Mouse (Mus musculus) C2C12 (cell line): ENCODE results near the gene Pyy. TPM values are rescaled to one million over a fixed set of nuclear protein-coding genes. Genes with fewer than 3 reads are reported as not detected.

Source experiments
- H3K27me3 ChIP-seq: one replicate; pipeline ENCODE4 v1.6.1; 2011; ENCODE audit not compliant: control insufficient read depth, insufficient read depth, insufficient read length
- H3K36me3 ChIP-seq: one replicate; pipeline ENCODE4 v1.6.1; 2011; ENCODE audit not compliant: control insufficient read depth, insufficient read depth
- H3K4me3 ChIP-seq: one replicate; pipeline ENCODE4 v1.5.1; 2011; ENCODE audit warnings: mild to moderate bottlenecking, control low read depth; ENCODE audit not compliant: poor library complexity, insufficient read depth, severe bottlenecking
- H3K79me2 ChIP-seq: one replicate; pipeline ENCODE4 v1.6.1; 2011; ENCODE audit not compliant: control insufficient read depth, insufficient read depth
- H3K79me3 ChIP-seq: one replicate; pipeline ENCODE4 v1.6.1; 2011; ENCODE audit warnings: low read depth, control low read depth
- H3ac ChIP-seq: one replicate; pipeline ENCODE3; 2011; ENCODE audit warnings: low read depth; ENCODE audit not compliant: control insufficient read depth, insufficient read length
- CEBPB ChIP-seq: IDR thresholded peaks from one replicate; pipeline ENCODE4 v1.6.1; 2011; ENCODE audit warnings: low read depth, mild to moderate bottlenecking, control low read depth, moderate library complexity
- CTCF ChIP-seq: IDR thresholded peaks from one replicate; pipeline ENCODE4 v1.5.1; 2011; ENCODE audit not compliant: control insufficient read depth, insufficient read depth, insufficient read length
- FOSL1 ChIP-seq: IDR thresholded peaks from one replicate; pipeline ENCODE4 v1.8.0; 2011; ENCODE audit warnings: mild to moderate bottlenecking, low read length; ENCODE audit not compliant: poor library complexity, insufficient read depth, severe bottlenecking
- MAX ChIP-seq: IDR thresholded peaks from one replicate; pipeline ENCODE4 v1.6.1; 2011; ENCODE audit warnings: mild to moderate bottlenecking, control low read depth
- MYOD1 ChIP-seq: IDR thresholded peaks from one replicate; pipeline ENCODE4 v1.6.1; 2011; ENCODE audit warnings: low read depth; ENCODE audit not compliant: control insufficient read depth, insufficient read length
- MYOG ChIP-seq: IDR thresholded peaks from one replicate; pipeline ENCODE4 v1.6.1; 2011; ENCODE audit not compliant: control insufficient read depth, insufficient read length; ENCODE audit errors: extremely low read depth
- USF1 ChIP-seq: IDR thresholded peaks from one replicate; pipeline ENCODE4 v1.6.1; 2011; ENCODE audit warnings: low read depth, mild to moderate bottlenecking, control low read depth, moderate library complexity
- polyA plus RNA-seq: library from polyadenylated mRNA; unstranded; fragments of >200 nt; fragmentation: generic; extraction: Trizol; gene quantifications from one replicate; pipeline ENCODE4 v1.2.1, GENCODE M21; 2012; ENCODE audit warnings: missing spikeins

Gene Pyy
- polyA plus RNA-seq, 1 experiment, result not detected

DNA sequence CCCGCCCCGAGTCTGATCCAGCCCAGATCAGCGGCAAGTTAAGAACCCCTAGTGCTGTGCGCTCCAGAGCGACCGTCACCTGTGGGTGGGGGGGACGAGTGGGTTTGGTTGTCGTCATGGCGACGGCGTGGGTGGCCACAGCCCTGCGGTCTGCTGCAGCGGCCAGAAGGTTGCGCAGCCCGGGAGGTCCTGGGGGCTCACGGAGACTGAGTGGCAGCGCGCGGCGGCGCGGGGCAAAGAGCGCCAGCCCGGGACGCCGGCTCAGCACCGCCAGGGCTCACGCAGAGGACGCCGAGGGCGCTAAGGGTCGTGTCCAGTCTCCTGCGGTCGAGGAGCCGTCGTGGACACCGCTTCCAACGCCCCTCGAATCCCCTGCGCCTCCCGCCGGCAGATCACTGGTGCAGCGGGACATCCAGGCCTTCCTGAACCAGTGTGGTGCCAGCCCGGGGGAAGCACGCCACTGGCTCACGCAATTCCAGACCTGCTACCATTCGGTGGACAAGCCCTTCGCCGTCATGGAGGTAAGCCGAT is 37.9 kb upstream of the Pyy start, which contains the start of gene Nags:
Nags (plus strand) TSS at position 43 of the 531 bp plus-strand sequence.
- Histone ChIP-seq H3K79me3 (no peaks in the 10 kb centered on the region), H3K4me3 (no peak within 1 kb of the TSS), H3ac (no peak within 1 kb of the TSS), H3K27me3 (peaks cover 42% of the 10 kb centered on the region), H3K79me2 (no peaks in the 10 kb centered on the region), H3K36me3 (no peaks in the 10 kb centered on the region)
- TF ChIP-seq MYOD1 (no peak), FOSL1 (no peak), CTCF (no peak), CEBPB (no peak), USF1 (no peak), MYOG (no peak), MAX (no peak)

DNA sequence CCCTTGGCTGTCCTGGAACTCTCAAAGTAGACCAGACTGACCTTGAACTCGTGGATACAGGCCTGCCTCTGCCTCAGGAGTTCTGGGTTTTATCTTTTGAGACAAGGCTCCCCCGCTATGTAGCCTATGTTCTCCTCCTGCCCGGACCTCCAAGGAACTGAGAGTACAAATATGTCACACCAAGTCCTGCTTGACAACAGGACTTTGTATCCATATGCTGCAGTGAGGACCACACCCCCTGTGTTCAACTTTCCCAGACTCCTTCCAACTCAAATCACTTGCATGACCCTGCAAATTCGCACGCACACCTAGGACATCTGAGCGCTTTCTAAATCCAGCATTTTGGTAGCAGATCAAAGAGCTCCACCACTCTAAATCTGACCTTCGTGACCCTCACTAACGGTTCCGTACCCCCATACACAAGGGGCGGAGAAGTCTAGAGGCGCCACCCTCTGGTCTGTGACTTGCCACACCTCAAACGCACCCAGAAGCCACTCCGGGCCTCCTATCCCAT is 37.4 kb upstream of the Pyy start:
- H3K79me2 ChIP-seq, result no peaks in the 10 kb centered on the region
- H3ac ChIP-seq, result no peak overlapping the region
- no peaks in the 10 kb centered on the region for H3K79me3 ChIP-seq
- H3K4me3 ChIP-seq, result no peak overlapping the region
- no peaks in the 10 kb centered on the region for H3K36me3 ChIP-seq
- TF ChIP-seq FOSL1 (no peak), CTCF (no peak), USF1 (no peak), CEBPB (no peak), MYOG (no peak), MYOD1 (no peak), MAX (no peak)
- peaks cover 42% of the 10 kb centered on the region for H3K27me3 ChIP-seq

DNA sequence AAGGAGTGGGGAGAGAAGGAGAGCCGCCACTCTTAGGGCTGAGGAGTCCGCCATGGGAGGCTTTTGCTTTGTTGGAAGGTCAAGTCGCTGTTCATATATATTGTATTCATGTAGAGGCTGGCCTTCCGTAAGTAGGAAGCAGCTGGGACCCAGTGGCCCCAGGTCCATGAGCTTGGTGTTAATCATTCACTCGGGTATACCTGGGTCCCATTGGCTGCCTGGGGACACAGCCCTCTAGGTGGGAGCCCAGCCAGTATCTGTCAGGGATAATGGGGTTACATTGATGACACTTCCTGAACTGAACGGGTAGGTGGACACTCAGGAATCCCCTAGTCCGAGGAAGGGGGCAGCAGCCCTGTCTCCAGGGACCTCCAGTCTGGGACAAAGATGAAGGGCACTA is 34.7 kb upstream of the Pyy start:
- Histone ChIP-seq H3K36me3 (no peaks in the 10 kb centered on the region), H3K79me3 (no peaks in the 10 kb centered on the region), H3ac (no peak overlapping the region), H3K4me3 (no peak overlapping the region), H3K27me3 (peaks cover 25% of the 10 kb centered on the region), H3K79me2 (no peaks in the 10 kb centered on the region)
- TF ChIP-seq USF1, result no peak
- TF ChIP-seq MAX, result no peak
- TF ChIP-seq MYOD1, result no peak
- TF ChIP-seq FOSL1, result no peak
- no peak for TF ChIP-seq CEBPB
- TF ChIP-seq CTCF, result no peak
- no peak for TF ChIP-seq MYOG

DNA sequence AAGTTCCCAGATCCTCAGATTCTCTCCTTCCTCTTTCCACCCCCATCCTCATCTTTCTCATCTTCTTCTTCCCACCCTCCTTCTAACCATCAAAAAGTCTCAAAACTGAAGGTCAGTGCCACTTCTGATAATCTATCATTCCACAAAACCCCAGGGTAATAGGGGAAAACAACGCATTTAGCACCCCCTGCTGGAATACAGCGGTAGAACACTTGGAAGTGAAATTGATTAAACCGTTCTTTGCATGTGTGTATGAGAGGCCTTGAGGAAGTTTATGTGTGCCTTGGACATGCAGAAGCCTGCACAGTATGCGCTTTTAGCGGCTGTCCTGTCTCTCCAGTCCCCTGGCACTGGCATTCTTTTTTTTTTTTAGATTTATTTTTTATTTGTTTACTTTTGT is 32.9 kb upstream of the Pyy start:
- peaks cover 13% of the 10 kb centered on the region for H3K27me3 ChIP-seq
- no peaks in the 10 kb centered on the region for H3K79me3 ChIP-seq
- H3ac ChIP-seq, result no peak overlapping the region
- no peaks in the 10 kb centered on the region for H3K79me2 ChIP-seq
- TF ChIP-seq USF1 (no peak), MYOG (no peak), MYOD1 (no peak), FOSL1 (no peak), CTCF (no peak), CEBPB (no peak), MAX (no peak)
- H3K4me3 ChIP-seq, result no peak overlapping the region
- no peaks in the 10 kb centered on the region for H3K36me3 ChIP-seq

DNA sequence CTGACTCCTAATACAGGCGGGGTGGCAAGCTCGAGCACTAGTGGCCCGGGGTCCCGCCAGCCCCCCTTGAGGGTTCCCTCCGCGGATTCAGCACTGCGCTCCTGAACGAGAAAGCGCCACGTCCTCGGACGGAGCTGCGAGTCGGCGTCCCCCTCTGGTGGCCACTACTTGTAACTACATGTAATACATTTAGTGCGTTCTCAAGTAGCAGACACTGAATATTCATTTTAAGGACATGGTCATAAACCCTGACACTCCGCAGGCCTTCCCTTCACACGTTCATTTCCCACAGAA is 30.8 kb upstream of the Pyy start:
- no peaks in the 10 kb centered on the region for H3K79me2 ChIP-seq
- peak; percentile 80 for TF ChIP-seq CTCF
- no peak for TF ChIP-seq CEBPB
- no peaks in the 10 kb centered on the region for H3K79me3 ChIP-seq
- H3ac ChIP-seq, result no peak overlapping the region
- peaks cover 9% of the 10 kb centered on the region for H3K27me3 ChIP-seq
- no peaks in the 10 kb centered on the region for H3K36me3 ChIP-seq
- H3K4me3 ChIP-seq, result no peak overlapping the region

DNA sequence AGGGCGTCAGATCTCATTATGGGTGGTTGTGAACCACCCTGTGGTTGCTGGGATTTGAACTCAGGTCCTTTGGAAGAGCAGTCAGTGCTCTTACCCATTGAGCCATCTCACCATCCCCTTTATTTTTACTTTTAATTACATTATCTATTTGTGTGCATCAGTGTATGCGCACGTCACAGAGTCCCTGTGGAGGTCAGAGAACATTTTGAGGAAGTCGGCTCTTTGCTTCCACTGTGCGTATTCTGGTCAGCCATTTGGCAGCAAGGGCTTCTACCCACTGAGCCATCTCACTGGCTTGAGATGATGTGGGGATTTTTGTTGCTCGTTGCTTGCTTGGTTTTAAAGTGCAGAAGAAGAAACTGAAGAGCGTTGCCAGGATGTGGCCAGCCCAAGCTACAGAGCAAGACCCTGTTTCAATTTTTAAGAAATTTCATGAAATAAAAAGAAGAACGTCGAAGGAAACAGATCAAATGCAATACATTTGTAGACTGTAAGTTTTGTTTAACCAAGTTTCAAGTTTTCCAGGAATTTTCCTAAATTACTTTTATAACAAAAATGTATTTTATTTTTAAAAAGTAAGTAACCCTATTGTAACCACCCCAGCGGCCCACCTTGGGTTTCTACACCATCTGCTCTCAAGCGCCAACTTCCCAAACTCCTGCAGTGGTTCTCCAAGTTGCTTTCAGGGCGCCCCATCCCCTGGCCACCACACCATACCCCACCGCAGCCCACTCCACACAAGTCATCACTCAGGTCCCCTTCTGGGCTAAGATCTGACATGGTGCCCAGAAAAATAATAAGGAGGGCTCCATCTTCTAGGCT is 30.2 kb upstream of the Pyy start:
- H3K4me3 ChIP-seq, result no peak overlapping the region
- H3ac ChIP-seq, result no peak overlapping the region
- TF ChIP-seq MAX (no peak), MYOD1 (no peak), MYOG (no peak), FOSL1 (no peak), USF1 (no peak), CTCF (no peak), CEBPB (no peak)
- peaks cover 9% of the 10 kb centered on the region for H3K27me3 ChIP-seq
- H3K36me3 ChIP-seq, result no peaks in the 10 kb centered on the region
- H3K79me3 ChIP-seq, result no peaks in the 10 kb centered on the region
- H3K79me2 ChIP-seq, result no peaks in the 10 kb centered on the region
